Mouse (Mus musculus): ENCODE results near the gene Tdrd3. TPM values are rescaled to one million over a fixed set of nuclear protein-coding genes. Genes with fewer than 3 reads are reported as not detected.

Tdrd3 gene
- polyA plus RNA-seq, 1 experiment = 32.6 TPM

- Histone ChIP-seq H3K4me3 (ENCODE audit: insufficient read depth, low read length) (no peak overlapping the region), H3K27ac (ENCODE audit: insufficient read depth, low read length) (no peak overlapping the region), H3K4me1 (ENCODE audit: control insufficient read depth, insufficient read depth, low read length) (peaks cover 4% of the 10 kb centered on the region; the same call in 1 of the 2 replicates)
- no peak for TF ChIP-seq CTCF (IDR thresholded peaks at IDR 0.05; ENCODE audit: borderline replicate concordance, insufficient read depth, low read length)
- no peak for TF ChIP-seq POLR2A (IDR thresholded peaks at IDR 0.05; ENCODE audit: low read depth, low read length)
Measured at GRCm38 (mm10) chr14:87549986-87550385, 133.5 kb downstream of the Tdrd3 start.

GRCm38 (mm10) chr14:87552211-87552610 lies 135.8 kb downstream of the Tdrd3 start:
- Histone ChIP-seq H3K4me1 (ENCODE audit: control insufficient read depth, insufficient read depth, low read length) (peaks cover 4% of the 10 kb centered on the region; the same call in 1 of the 2 replicates), H3K27ac (ENCODE audit: insufficient read depth, low read length) (no peak overlapping the region), H3K4me3 (ENCODE audit: insufficient read depth, low read length) (no peak overlapping the region)
- no peak for TF ChIP-seq POLR2A (IDR thresholded peaks at IDR 0.05; ENCODE audit: low read depth, low read length)
- no peak for TF ChIP-seq CTCF (IDR thresholded peaks at IDR 0.05; ENCODE audit: borderline replicate concordance, insufficient read depth, low read length)

DNA sequence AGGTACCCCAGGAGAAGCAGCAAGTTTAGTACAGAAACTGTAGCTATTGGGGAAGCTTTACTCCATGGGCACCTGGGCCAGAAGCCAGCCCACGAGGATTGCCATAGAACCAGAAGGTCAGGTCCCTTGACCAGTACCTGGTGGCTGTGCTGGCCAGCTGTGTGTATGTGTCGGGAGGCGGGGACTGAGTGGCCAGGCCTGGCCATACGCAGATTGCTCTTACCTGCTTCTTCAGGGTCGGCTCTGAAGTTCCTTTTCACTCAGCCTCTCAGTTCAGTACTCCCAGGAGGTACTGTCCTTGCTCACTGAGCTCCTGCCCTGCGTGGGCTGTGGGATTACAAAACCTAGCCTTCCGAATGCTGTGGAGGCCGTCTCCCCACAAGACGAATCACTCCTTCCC lies 147.4 kb downstream of the Tdrd3 start:
- Histone ChIP-seq H3K4me1 (ENCODE audit: control insufficient read depth, insufficient read depth, low read length) (no peaks in the 10 kb centered on the region), H3K4me3 (ENCODE audit: insufficient read depth, low read length) (no peak overlapping the region), H3K27ac (ENCODE audit: insufficient read depth, low read length) (no peak overlapping the region)
- TF ChIP-seq CTCF (IDR thresholded peaks at IDR 0.05; ENCODE audit: borderline replicate concordance, insufficient read depth, low read length) = no peak
- no peak for TF ChIP-seq POLR2A (IDR thresholded peaks at IDR 0.05; ENCODE audit: low read depth, low read length)

GRCm38 (mm10) chr14:87566211-87566610 lies 149.8 kb downstream of the Tdrd3 start:
- TF ChIP-seq CTCF (IDR thresholded peaks at IDR 0.05; ENCODE audit: borderline replicate concordance, insufficient read depth, low read length) = no peak
- TF ChIP-seq POLR2A (IDR thresholded peaks at IDR 0.05; ENCODE audit: low read depth, low read length) = no peak
- Histone ChIP-seq H3K4me3 (ENCODE audit: insufficient read depth, low read length) (no peak overlapping the region), H3K27ac (ENCODE audit: insufficient read depth, low read length) (no peak overlapping the region), H3K4me1 (ENCODE audit: control insufficient read depth, insufficient read depth, low read length) (no peaks in the 10 kb centered on the region; the same call in 1 of the 2 replicates)

DNA sequence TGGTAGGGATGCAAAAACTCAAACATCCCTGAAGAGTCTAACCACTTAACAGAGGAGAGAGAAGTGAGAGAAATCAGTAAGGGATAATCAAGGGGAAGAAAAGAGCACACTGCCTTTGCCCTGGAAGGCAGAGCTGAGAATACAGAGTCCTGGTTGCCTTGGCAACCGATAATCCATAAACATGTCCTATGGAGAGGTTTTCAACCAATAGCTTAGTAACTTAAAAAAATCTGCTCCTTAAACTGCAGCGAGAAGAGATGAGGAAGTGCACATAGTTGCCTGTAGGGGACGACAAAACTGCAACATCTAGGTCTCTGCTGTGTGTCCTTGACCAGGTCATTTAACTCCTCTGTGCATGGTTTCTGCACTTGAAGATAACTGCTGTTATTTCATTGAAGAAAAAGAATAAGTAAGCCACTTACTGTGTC lies 150.6 kb downstream of the Tdrd3 start:
- Histone ChIP-seq H3K4me3 (ENCODE audit: insufficient read depth, low read length) (no peak overlapping the region), H3K27ac (ENCODE audit: insufficient read depth, low read length) (no peak overlapping the region), H3K4me1 (ENCODE audit: control insufficient read depth, insufficient read depth, low read length) (no peaks in the 10 kb centered on the region; the same call in 1 of the 2 replicates)
- no peak for TF ChIP-seq CTCF (IDR thresholded peaks at IDR 0.05; ENCODE audit: borderline replicate concordance, insufficient read depth, low read length)

- H3K27ac ChIP-seq (ENCODE audit: insufficient read depth, low read length) = no peak overlapping the region
- peak overlapping the region; percentile 25 for H3K4me3 ChIP-seq (ENCODE audit: insufficient read depth, low read length)
- no peaks in the 10 kb centered on the region; the same call in 1 of the 2 replicates for H3K4me1 ChIP-seq (ENCODE audit: control insufficient read depth, insufficient read depth, low read length)
- TF ChIP-seq CTCF (IDR thresholded peaks at IDR 0.05; ENCODE audit: borderline replicate concordance, insufficient read depth, low read length) = no peak
- no peak for TF ChIP-seq POLR2A (IDR thresholded peaks at IDR 0.05; ENCODE audit: low read depth, low read length)
Measured at GRCm38 (mm10) chr14:87567626-87568446, 151.4 kb downstream of the Tdrd3 start.

DNA sequence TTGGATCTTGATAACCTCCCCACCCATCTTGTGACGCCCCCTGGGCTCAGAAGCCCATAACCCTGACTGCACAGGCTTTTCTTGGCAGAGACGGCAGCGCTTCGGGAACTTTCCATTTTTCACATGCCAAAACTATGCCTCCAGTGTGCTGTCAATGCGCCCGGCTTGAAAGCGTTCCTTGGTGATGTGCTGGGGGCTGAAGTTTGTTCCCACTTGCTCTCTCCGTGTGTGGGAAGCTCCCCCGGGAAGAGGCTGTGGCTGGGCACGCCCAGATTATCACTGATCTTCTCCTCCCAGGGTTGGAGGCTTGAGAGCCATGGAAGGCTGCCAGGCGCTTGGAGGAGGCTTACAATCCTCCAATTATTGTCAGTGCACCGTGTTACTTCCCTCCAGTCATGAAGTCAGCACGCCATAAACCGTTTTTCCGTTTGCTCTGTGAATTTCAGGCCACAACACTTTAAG lies 152.0 kb downstream of the Tdrd3 start:
- Histone ChIP-seq H3K4me1 (ENCODE audit: control insufficient read depth, insufficient read depth, low read length) (no peaks in the 10 kb centered on the region; the same call in 1 of the 2 replicates), H3K4me3 (ENCODE audit: insufficient read depth, low read length) (peak overlapping the region; percentile 25), H3K27ac (ENCODE audit: insufficient read depth, low read length) (no peak overlapping the region)
- TF ChIP-seq CTCF (IDR thresholded peaks at IDR 0.05; ENCODE audit: borderline replicate concordance, insufficient read depth, low read length) (no peak), POLR2A (IDR thresholded peaks at IDR 0.05; ENCODE audit: low read depth, low read length) (no peak)

- no peaks in the 10 kb centered on the region; the same call in 1 of the 2 replicates for H3K4me1 ChIP-seq (ENCODE audit: control insufficient read depth, insufficient read depth, low read length)
- no peak overlapping the region for H3K4me3 ChIP-seq (ENCODE audit: insufficient read depth, low read length)
- no peak overlapping the region for H3K27ac ChIP-seq (ENCODE audit: insufficient read depth, low read length)
- TF ChIP-seq CTCF (IDR thresholded peaks at IDR 0.05; ENCODE audit: borderline replicate concordance, insufficient read depth, low read length) = no peak
- TF ChIP-seq POLR2A (IDR thresholded peaks at IDR 0.05; ENCODE audit: low read depth, low read length) = no peak
Measured at GRCm38 (mm10) chr14:87569471-87569870, 153.0 kb downstream of the Tdrd3 start.

GRCm38 (mm10) chr14:87572453-87572852 lies 156.0 kb downstream of the Tdrd3 start:
- Histone ChIP-seq H3K27ac (ENCODE audit: insufficient read depth, low read length) (no peak overlapping the region), H3K4me3 (ENCODE audit: insufficient read depth, low read length) (no peak overlapping the region), H3K4me1 (ENCODE audit: control insufficient read depth, insufficient read depth, low read length) (no peaks in the 10 kb centered on the region; the same call in 1 of the 2 replicates)
- TF ChIP-seq CTCF (IDR thresholded peaks at IDR 0.05; ENCODE audit: borderline replicate concordance, insufficient read depth, low read length) (no peak), POLR2A (IDR thresholded peaks at IDR 0.05; ENCODE audit: low read depth, low read length) (no peak)

DNA sequence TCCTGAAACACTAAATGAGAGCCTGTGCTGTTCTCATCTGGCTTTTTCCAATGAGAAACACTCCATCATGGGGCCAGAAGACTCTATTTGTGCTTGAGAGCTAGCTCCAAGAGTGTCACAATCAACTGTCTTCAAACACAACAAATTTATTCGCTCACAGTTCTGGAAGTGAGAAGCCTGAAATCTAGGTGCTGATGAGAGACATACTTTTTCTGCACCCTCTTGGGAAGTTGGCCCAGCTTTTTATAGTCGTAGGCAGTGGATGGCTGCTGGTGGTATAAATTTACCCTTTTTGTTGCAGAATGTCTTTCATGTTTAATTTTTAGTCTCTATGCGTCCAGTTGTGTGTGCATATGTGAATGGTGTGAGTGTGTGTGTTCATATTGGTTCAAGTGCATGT lies 166.2 kb downstream of the Tdrd3 start:
- TF ChIP-seq POLR2A (IDR thresholded peaks at IDR 0.05; ENCODE audit: low read depth, low read length) (no peak), CTCF (IDR thresholded peaks at IDR 0.05; ENCODE audit: borderline replicate concordance, insufficient read depth, low read length) (no peak)
- no peak overlapping the region for H3K4me3 ChIP-seq (ENCODE audit: insufficient read depth, low read length)

More for the DNA sequence above, 166.2 kb downstream of the Tdrd3 start:
- H3K4me1 ChIP-seq (ENCODE audit: control insufficient read depth, insufficient read depth, low read length) = no peaks in the 10 kb centered on the region
- H3K27ac ChIP-seq (ENCODE audit: insufficient read depth, low read length) = no peak overlapping the region
